Mouse (Mus musculus) neutrophil, adult 5-6 weeks (primary cell): ENCODE measurements around the gene Birc7. TPM values are rescaled to one million over a fixed set of nuclear protein-coding genes. Genes with fewer than 3 reads are reported as not detected.
A peak's percentile ranks its signal among the peaks of the same experiment; 100 is the strongest.

Experiments
- ATAC-seq: fragments of 151-379, 151-347 bp; 2 replicates; pipeline ENCODE4 v1.8.0; 2017; ENCODE audit warnings: mild to moderate bottlenecking, moderate TSS enrichment; ENCODE audit not compliant: insufficient number of reproducible peaks, poor library complexity, low FRiP score, severe bottlenecking; ENCODE audit errors: extremely low read depth
- total RNA-seq: library from RNA; stranded (forward); fragments of 200-1000 nt; gene quantifications from 2 replicates; pipeline ENCODE4 v1.2.3, GENCODE M21; 2017

The Birc7 gene
- total RNA-seq = not detected in 2 replicates

- ATAC-seq = no peak
Observed at GRCm38 (mm10) chr2:180928723-180929122, at the start of gene Birc7. Gene Birc7, plus strand, starts transcription at chr2:180929023.

- ATAC-seq = no peak
Observed at GRCm38 (mm10) chr2:180879365-180880067, 49.3 kb upstream of the Birc7 start.

- ATAC-seq = no peak
Observed at GRCm38 (mm10) chr2:180881281-180881680, 47.5 kb upstream of the Birc7 start.

DNA sequence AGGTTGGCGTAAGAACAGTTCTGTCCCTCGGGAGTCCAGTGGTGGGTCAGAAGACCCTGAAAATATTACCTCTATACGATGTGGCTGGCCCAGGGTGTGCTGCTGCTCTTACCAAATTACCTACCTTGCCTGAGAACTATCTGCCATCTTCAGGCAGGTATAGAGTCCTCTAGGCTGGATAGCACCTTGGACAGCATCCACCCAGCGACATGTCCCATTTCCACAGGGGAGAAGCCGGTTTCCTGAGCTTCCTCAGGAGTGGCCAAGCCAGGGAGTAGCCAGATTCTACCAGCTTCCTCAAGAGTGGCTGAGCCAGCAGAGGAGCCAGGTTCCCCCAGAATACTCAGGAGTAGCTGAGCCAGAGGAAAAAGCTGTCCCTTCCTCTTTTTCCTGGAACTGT, 43.6 kb upstream of the Birc7 start:
- no peak for ATAC-seq

GRCm38 (mm10) chr2:180889271-180889920, 39.4 kb upstream of the Birc7 start:
- ATAC-seq = no peak

DNA sequence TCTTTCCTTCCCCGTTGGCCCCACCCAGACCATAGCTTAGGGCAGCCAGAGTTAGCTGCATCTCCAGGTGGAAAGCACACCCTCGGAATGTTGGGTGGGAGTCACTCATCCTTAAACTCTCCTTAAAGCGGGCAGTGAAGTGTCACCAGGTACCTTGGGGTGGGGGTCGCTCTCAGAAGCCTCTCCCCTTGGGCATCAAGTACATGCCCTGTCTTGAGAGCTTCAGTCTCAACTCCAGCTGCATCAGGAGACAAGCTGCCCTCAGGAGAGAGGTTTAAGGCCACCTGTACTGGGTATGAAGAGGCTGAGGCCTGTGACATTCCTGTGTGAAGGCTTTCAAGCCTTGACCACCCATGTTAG, 38.9 kb upstream of the Birc7 start:
- ATAC-seq = no peak

GRCm38 (mm10) chr2:180890422-180891074, 38.3 kb upstream of the Birc7 start:
- ATAC-seq = no peak

- ATAC-seq = no peak
Observed at GRCm38 (mm10) chr2:180891075-180891834, 37.6 kb upstream of the Birc7 start.

GRCm38 (mm10) chr2:180891835-180892323, 36.9 kb upstream of the Birc7 start:
- no peak for ATAC-seq

DNA sequence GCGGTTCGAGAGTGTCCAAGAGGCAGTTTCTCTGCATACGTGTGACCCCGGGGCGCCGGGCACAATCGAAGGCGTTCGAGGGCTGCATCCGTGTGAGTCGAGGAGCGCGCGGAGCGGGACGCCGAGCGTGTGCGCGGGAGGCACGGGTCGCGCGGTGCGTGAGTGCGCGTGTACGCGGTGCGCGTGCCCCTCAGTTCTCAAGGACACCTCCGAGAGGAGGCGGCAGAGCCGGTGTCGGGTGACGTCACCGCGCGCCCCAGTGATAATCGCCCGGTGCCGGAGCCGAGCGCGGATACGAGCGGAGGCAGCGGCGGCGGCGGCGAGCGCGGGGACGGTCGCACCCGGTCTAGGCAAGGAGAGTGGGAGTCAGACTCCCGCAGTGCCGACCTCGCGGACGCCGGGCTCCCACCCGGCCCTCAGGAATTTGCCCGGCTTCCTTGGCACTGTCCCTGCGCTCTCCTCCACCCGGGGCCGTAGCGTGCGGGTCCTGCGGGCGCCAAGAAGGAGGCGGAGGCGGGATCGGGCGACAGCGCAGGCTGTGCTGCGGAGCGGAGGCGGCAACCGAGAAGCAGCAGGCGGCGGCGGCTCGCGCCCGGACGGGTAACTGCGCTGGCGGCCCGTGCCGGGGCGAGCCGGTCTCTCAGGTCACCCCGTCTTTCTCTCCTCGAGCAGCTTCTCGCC, 35.8 kb upstream of the Birc7 start:
- ATAC-seq = no peak

DNA sequence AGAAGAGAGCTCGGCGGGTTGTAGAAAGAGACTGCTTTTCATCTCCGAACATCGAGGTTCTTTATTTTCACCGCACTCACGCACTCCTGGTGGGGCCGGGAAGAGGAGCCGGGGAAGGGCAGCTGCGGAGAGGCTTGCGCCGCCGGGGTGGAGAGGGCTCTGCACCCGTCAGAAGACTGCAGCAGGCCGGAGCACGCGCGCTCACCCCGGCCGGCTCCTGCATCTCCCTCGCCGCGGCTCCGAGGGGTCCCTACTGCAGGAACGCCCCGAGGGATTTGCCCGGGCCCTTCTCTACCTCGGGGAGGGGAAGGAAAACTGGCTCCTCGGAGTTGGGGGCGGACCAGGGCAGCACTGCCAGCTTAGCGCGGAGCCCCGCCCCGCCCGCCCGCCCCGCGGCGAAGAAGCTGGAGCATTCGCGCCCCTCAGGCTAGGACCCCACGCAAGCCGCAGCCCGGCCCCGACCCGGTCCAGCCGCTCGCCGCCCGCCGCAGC, 35.2 kb upstream of the Birc7 start:
- ATAC-seq = no peak

DNA sequence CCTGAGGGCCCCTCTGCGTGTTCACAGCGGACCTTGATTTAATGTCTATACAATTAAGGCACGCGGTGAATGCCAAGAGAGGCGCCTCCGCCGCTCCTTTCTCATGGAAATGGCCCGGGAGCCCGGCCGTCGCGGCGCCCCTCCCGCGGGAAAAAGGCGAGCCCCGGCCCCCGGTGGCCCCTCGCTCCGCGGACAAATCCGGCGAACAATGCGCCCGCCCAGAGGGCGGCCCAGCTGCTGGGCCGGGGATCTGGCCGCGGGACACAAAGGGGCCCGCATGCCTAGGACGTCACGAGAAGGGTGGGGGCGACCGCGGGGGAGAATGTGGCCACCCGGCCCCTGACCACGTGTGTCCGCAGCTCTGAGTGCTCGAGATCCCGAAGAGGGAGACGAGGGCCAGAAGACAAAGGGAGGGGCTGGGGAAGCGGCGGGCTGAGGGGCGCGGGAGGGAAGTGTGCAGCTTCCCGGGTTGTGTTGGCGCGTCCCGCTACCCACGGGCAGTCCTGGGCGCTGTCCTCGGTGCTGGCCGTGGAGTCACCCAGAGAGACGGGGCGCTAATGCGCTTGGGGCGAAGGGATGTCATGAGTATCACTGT, 34.7 kb upstream of the Birc7 start:
- no peak for ATAC-seq

GRCm38 (mm10) chr2:180894734-180895133, 34.1 kb upstream of the Birc7 start:
- ATAC-seq = peak; percentile 17; the same call in 1 of the 2 replicates

GRCm38 (mm10) chr2:180895321-180895720, 33.5 kb upstream of the Birc7 start:
- ATAC-seq = no peak

DNA sequence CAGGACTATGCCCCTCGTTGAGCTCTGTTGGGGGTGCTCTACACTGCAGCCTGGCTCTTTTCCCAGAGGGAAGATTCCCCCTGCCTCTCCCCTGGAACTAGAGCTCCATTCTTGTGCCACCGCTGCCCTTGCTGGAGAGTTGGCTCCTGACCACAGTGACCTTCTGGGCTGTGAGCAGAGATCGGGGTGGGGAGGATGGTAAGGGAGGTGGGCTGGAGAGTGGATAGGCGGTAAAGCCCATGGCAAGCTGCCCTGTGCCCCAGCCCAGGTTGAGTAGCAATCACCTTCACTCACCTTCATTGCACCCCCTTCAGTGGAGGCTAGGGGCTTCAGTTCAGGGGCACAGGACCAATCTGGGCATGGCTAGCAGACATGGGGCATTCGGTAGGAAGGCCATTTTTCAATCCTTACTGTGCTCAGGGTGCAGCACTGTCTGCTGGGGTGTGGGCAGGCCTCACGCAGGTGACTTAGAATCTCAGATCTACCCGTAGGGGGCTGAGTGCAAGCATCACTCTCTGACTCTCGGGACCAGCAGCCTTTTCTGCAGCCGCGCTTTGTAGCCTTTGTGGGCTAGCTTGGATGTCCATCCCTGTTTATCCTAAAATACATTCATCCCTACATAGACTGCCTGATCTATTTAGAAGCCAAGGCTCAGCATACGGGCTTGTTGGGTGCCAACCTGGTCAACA, 32.8 kb upstream of the Birc7 start:
- ATAC-seq = no peak

DNA sequence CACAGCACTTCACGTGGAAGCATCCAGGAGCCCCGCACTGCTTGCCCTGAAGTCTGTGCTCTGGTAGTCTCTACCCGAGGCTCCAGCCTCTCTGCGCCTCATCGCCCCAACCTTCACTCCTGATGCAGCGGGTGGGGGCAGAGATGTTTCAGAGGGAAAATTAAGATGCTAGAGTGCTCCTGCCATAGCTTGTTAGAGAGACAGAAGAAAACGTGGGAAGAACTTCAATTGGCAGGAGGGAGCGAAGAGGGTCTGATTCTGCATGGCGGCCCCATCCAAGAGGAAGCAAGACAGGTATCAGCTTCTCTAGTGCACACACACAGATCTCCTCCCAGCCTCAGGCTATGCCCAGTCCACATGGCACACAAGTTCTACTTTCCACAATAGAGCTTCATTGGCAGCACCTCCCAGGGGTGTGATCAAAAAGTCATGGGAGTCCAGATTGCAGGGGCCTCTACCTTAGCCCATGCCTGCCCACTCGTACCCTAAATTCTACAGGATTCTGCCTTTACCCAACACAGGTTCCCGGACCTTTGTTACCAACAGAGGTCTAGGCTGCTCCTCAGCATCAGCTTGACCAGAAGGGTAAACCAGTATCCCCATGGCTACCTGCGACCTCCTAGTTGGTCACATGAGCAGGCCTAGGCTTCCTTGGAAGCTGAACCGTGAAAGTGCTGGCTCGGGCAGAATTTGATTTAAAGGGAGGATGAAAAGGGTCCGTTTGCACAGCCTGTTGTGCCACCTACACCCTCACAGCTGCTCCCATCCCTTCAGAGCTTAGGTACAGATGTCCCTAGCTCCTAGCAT, 31.8 kb upstream of the Birc7 start:
- ATAC-seq = no peak

- no peak for ATAC-seq
Observed at GRCm38 (mm10) chr2:180897857-180898256, 31.0 kb upstream of the Birc7 start.
